Mouse (Mus musculus) forelimb bud, embryonic 11.5 days (tissue): ENCODE data around the gene Acan.
A peak's percentile ranks its signal among the peaks of the same experiment; 100 is the strongest.

Source experiments
- DNase-seq: peaks from one replicate; pipeline ENCODE4 v3.0.0-alpha.2; 2012; ENCODE audit warnings: low read depth, low spot score

The Acan gene

DNA sequence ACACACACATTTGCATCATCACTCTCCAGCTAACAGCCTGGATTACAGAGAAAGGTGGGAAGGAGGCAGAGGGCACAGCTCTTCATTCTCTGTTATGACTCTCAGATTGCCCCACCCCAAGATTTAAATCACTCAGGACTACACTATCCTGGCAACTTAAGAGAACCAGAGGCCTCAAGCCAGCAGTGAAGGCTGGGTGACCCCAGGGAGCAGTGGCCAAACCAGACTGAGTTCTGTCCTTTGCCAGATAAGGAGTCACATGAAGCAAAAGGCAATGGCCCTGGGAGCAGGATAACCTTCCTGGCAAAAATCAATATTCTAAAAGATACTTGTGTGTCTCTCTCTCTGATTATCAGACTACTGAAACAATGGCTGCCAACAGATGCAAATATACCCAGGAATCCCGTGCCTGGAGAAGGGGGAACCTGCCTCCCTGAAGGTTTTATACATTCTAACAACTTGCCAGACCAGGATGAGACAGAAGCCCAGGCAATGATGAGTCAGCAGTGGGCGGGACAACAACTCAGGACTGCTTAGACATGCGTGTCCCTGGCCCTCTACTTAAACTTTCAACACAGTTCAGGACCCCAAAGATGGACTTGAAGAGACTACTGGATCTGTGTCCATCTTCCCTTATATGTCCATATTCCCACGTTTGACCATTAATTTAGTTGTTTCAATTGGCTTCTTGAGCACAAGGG, 86.8 kb downstream of the Acan start:
- no peak for DNase-seq

DNA sequence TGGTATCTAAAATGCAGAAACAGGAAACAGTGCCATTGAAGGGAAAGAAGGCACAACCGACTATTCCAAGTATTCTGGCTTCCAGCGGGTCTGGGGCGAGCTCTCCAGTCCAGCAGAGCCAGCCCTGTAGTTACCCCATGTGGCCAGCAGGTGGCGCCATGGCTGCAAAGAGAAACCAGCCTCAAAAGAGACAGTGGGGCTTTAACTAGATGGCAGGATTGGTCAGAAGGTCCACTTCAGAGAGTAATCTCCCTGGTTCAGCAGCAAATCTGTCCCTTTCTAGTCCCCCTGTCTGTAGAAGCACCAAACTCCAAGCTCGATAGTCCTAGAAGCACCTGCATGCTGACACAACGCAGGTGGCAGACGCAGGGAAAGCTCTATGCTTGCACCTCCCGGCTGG, 87.6 kb downstream of the Acan start:
- peak; percentile 68 for DNase-seq

DNA sequence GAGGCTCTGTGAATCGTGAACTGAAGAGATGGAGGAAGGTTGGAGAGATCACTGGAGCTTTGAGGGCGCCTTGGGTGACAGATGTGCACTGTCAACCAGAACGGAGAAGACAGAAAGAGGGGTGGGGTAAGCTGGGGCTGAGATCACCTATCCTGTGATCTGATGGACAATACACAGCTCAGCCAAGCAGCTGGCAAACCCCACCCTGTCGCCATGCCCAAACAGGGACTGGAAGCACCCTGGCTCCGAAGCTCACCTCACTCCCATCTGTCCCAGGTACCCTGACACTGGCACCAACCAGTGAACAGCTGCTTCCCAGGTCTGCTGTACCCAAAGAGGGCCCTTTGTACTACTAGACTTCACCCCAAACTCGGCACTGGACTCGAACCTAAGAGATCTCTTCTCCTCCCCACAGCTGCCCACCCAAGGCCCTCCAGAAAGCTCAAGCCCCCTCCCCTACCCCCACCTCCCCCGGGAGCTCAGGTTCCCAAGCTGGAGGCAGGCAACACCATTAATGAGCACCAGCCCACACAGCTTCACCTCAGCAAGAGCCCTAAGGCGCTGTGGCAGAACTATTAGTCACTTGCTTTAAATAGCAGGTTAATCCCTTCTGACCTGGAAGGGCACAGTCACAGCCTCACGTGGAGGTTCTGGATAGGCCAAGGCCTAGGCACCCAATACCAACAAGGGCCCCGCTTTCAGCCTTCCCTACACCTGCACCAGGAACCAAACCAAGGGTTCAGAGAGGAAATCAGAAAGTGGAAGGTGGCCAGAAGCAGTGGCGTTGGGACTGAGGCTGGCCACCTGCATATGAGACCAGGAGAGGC, 93.9 kb downstream of the Acan start:
- peak; percentile 61 for DNase-seq

DNA sequence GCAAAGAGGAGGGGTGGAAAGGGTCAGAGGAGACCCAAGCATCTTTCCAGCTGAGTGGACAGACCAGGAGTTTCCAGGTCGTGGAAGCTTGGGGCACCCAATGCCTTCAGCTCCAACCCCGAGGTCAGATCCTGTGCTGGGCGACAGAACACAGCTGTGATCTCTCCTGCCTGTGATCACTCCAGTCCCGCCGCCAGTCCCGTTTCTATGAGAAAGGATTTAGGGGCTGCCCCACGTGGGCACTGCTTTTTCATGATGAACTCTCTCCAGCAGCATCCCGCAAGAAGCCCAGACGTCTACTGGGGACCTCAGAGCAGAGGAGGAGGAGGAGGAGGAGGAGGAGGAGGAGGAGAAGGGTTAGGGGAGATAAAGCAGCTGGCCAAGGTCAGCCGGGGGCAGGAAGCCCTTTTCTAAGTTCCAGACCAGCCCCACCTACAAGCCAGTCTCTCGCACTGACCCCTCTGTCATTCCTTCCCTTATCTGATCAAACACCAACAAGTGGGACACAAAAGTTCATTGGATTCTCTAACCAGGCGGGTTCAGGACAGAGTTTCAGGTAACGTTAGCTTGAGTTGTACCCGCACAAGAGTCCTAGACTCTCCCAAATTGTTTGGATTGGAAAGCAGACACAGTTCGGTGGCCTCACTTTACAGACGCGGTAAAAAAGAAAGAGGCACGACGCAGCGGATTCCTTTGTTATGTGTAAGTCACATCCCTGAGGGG, 94.8 kb downstream of the Acan start:
- no peak for DNase-seq

DNA sequence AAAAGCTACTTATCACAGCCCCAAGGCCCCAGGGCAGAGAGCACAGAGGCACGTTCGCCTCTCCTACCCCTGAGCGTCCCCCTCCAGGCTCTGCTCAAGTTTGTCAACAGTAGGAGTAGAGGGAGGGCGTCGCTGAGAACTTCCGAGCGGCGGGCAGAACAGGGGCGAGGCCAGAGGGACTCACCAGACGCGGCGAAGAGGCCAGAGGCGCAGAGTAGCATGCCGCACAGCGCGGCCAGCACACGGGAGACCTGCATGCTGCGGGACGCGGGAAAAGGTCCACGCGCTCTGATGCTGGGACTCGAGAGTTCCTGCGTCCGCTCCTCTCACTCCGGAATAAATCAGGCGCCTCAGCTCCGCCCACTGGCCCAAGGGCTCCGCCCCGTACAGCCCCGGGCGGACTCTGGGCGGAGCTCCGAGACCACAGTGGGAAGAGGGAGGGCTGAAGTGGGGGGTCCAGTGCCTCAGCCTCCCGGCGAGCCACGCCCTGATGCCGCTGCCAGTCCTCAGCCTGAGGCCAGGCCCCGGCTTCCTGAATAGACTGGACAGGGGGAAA, 95.5 kb downstream of the Acan start, which contains the start of gene Mfge8:
Mfge8 (minus strand) TSS at position 350 of the 556 bp plus-strand sequence.
- peak; percentile 92 for DNase-seq

DNA sequence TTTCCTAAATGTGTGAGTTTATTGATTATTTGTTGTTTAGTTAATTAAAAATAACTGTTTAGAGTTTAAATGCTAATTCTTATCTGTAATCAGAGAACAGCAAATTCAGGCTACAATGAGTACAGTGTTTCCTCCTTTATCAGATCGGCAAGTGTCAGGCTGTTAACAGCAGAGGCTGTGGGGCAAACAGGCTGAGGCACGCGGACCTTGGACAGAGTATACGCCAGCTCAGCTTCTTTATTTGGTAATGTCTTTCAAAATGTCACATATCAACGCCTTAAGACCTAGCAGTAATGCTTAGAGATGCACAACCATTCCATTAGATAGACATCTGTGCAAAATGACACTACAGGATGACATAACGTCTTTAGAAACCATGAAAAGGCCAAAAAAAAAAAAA, 96.2 kb downstream of the Acan start:
- DNase-seq = no peak

DNA sequence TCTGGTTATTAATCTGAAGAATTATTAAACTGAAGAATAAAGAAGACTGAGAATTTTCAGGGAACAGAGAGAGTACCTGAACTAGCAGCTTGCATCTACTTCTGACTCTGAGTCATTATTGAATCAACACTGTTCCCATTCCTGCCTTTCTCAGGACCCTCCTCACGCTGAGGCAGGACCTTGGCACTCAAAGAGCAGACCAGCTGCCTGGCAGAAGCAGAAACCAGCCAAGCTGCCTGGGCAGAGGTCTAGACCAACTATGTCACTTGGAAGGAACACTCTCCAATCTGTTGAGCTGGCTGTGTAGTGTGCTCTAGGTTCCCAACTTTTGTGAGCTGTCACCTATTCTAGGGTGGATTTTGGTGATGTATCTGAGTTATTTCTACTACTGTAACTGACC, 106.1 kb downstream of the Acan start:
- no peak for DNase-seq
